ENCODE assay signal across 8 mouse cellular contexts in the genomic region with DNA sequence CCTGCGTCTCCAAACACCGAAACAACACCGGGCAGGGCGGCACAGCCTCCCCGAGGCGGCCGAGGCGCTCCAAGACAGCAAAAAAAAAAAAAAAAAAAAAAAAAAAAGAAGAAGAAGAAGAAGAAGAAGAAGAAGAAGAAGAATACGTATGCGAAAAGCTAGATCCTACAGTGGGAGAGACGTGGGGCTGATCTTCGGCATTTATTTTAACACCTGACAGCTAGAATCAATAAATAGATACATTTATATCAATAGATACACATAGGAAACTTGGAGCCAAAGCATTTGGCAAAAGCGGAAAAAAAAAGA. TPM values are rescaled to one million over a fixed set of nuclear protein-coding genes. Genes with fewer than 3 reads are reported as not detected.
DNase-seq lines count a peak whose midpoint lies in the region; ATAC-seq and TF ChIP-seq lines count a peak whose summit lies in the region.

No protein-coding gene starts in this region.

- no peaks in the 10 kb centered on the region for H3K36me3 ChIP-seq in kidney, postnatal 0 days (ENCODE audit: insufficient read depth, low read length)
- H3K36me3 ChIP-seq in embryonic facial prominence, embryonic 12.5 days = no peaks in the 10 kb centered on the region
- H3K36me3 ChIP-seq in hindbrain, embryonic 16.5 days (ENCODE audit: control insufficient read depth, insufficient read depth, low read length) = no peaks in the 10 kb centered on the region
- H3K36me3 ChIP-seq in midbrain, embryonic 15.5 days (replicated peaks) = no peaks in the 10 kb centered on the region

- no peaks in the 10 kb centered on the region for H3K9me3 ChIP-seq in kidney, postnatal 0 days (replicated peaks; ENCODE audit: low read length)
- no peaks in the 10 kb centered on the region for H3K9me3 ChIP-seq in embryonic facial prominence, embryonic 12.5 days
- no peaks in the 10 kb centered on the region for H3K9me3 ChIP-seq in hindbrain, embryonic 16.5 days (ENCODE audit: control insufficient read depth, low read length)
- no peaks in the 10 kb centered on the region for H3K9me3 ChIP-seq in midbrain, embryonic 15.5 days

- peak overlapping the region; percentile 68 for H3K4me3 ChIP-seq in kidney, postnatal 0 days (replicated peaks; ENCODE audit: low read depth, low read length)
- H3K4me3 ChIP-seq in embryonic facial prominence, embryonic 12.5 days = peak overlapping the region; percentile 72
- H3K4me3 ChIP-seq in hindbrain, embryonic 16.5 days (ENCODE audit: low read length) = peak overlapping the region; percentile 62
- H3K4me3 ChIP-seq in midbrain, embryonic 15.5 days = peak overlapping the region; percentile 53

- peak overlapping the region; percentile 92 for H3K4me2 ChIP-seq in kidney, postnatal 0 days (ENCODE audit: low read length)
- H3K4me2 ChIP-seq in embryonic facial prominence, embryonic 12.5 days (replicated peaks) = peak overlapping the region; percentile 90
- H3K4me2 ChIP-seq in hindbrain, embryonic 16.5 days (ENCODE audit: low read length) = peak overlapping the region; percentile 83
- peak overlapping the region; percentile 92 for H3K4me2 ChIP-seq in midbrain, embryonic 15.5 days

- no peaks in the 10 kb centered on the region for H3K27me3 ChIP-seq in kidney, postnatal 0 days (ENCODE audit: insufficient read depth, low read length)
- H3K27me3 ChIP-seq in embryonic facial prominence, embryonic 12.5 days = 0 out of 2 replicates have a peak, but pooled peaks cover 7% of the 10 kb centered on the region
- H3K27me3 ChIP-seq in hindbrain, embryonic 16.5 days (replicated peaks; ENCODE audit: control insufficient read depth, insufficient read depth, low read length) = peaks cover 4% of the 10 kb centered on the region; the same call in 1 of the 2 replicates
- H3K27me3 ChIP-seq in midbrain, embryonic 15.5 days (replicated peaks) = peaks cover 29% of the 10 kb centered on the region

- peaks cover 13% of the 10 kb centered on the region for H3K4me1 ChIP-seq in kidney, postnatal 0 days (replicated peaks; ENCODE audit: insufficient read depth, low read length)
- H3K4me1 ChIP-seq in embryonic facial prominence, embryonic 12.5 days = peaks cover 34% of the 10 kb centered on the region
- peaks cover 20% of the 10 kb centered on the region for H3K4me1 ChIP-seq in hindbrain, embryonic 16.5 days (ENCODE audit: control insufficient read depth, insufficient read depth, low read depth, low read length)
- H3K4me1 ChIP-seq in midbrain, embryonic 15.5 days = peaks cover 36% of the 10 kb centered on the region

- no peak for DNase-seq in kidney, postnatal 0 days (ENCODE audit: low spot score)
- no peak for DNase-seq in kidney, adult 8-10 months
- no peak for DNase-seq in retina, postnatal 1 day
- DNase-seq in thymus, postnatal 25 days = no peak
- no peak for DNase-seq in cerebellum, postnatal 25 days

- WGBS in kidney, postnatal 0 days = under 1% methylated on average over 13 of the region's 13 CpGs
- 0% methylated on average over 13 of the region's 13 CpGs for WGBS in embryonic facial prominence, embryonic 12.5 days
- WGBS in hindbrain, embryonic 16.5 days = 0% methylated on average over 13 of the region's 13 CpGs
- 1% methylated on average over 12 of the region's 13 CpGs for WGBS in midbrain, embryonic 15.5 days

- peak overlapping the region; percentile 99 for H3K27ac ChIP-seq in kidney, postnatal 0 days
- H3K27ac ChIP-seq in embryonic facial prominence, embryonic 12.5 days = peak overlapping the region; percentile 95
- H3K27ac ChIP-seq in hindbrain, embryonic 16.5 days (ENCODE audit: low read depth, low read length) = peak overlapping the region; percentile 99
- peak overlapping the region; percentile 96 for H3K27ac ChIP-seq in midbrain, embryonic 15.5 days

- ATAC-seq in kidney, postnatal 0 days (replicated peaks; ENCODE audit: low FRiP score, low read depth) = no peak
- no peak for ATAC-seq in embryonic facial prominence, embryonic 12.5 days (ENCODE audit: insufficient number of reproducible peaks, insufficient read depth, low FRiP score, low TSS enrichment)
- ATAC-seq in hindbrain, embryonic 16.5 days = no peak
- ATAC-seq in midbrain, embryonic 15.5 days (replicated peaks) = no peak

- H3K9ac ChIP-seq in kidney, postnatal 0 days (ENCODE audit: low read depth, low read length) = peak overlapping the region; percentile 85
- peak overlapping the region; percentile 74 for H3K9ac ChIP-seq in embryonic facial prominence, embryonic 12.5 days
- peak overlapping the region; percentile 90 for H3K9ac ChIP-seq in hindbrain, embryonic 16.5 days (ENCODE audit: low read depth, low read length)
- H3K9ac ChIP-seq in midbrain, embryonic 15.5 days = peak overlapping the region; percentile 74

- no peak for TF ChIP-seq CTCF in kidney, postnatal 0 days (IDR thresholded peaks at IDR 0.05; ENCODE audit: low read depth)

RNA-seq across cellular contexts. Expression of gene Gm37419, which starts 0.2 kb away (rescaled TPM):
- polyA plus RNA-seq in kidney, postnatal 0 days (2015; fragmentation: Nextera tagmentation; extraction: Ambion mirVana) = not detected in 2 replicates
- polyA plus RNA-seq in embryonic facial prominence, embryonic 12.5 days (2016; fragmentation: Nextera tagmentation; extraction: Ambion mirVana) = not detected in 2 replicates
- not detected in 2 replicates for polyA plus RNA-seq in hindbrain, embryonic 16.5 days (2015; fragmentation: Nextera tagmentation; extraction: Ambion mirVana)
- polyA plus RNA-seq in midbrain, embryonic 15.5 days (2015; fragmentation: Nextera tagmentation; extraction: Ambion mirVana) = not detected in 2 replicates

RNA-seq across cellular contexts. Expression of gene Bcl6, which starts 0.5 kb away (rescaled TPM):
- 0.74 and 0.80 TPM in 2 replicates for polyA plus RNA-seq in kidney, postnatal 0 days (2015; fragmentation: Nextera tagmentation; extraction: Ambion mirVana)
- polyA plus RNA-seq in embryonic facial prominence, embryonic 12.5 days (2016; fragmentation: Nextera tagmentation; extraction: Ambion mirVana) = 0.51 and 0.65 TPM in 2 replicates
- 0.76 and 0.79 TPM in 2 replicates for polyA plus RNA-seq in hindbrain, embryonic 16.5 days (2015; fragmentation: Nextera tagmentation; extraction: Ambion mirVana)
- polyA plus RNA-seq in midbrain, embryonic 15.5 days (2015; fragmentation: Nextera tagmentation; extraction: Ambion mirVana) = 0.47 and 0.57 TPM in 2 replicates

RNA-seq across cellular contexts. Expression of gene Rtp2, which starts 55.9 kb away (rescaled TPM):
- polyA plus RNA-seq in kidney, postnatal 0 days (2015; fragmentation: Nextera tagmentation; extraction: Ambion mirVana) = not detected in 2 replicates
- 0.22 and 0.52 TPM in 2 replicates for polyA plus RNA-seq in embryonic facial prominence, embryonic 12.5 days (2016; fragmentation: Nextera tagmentation; extraction: Ambion mirVana)
- polyA plus RNA-seq in hindbrain, embryonic 16.5 days (2015; fragmentation: Nextera tagmentation; extraction: Ambion mirVana) = 0.12 TPM in 1 of 2 replicates, not detected in the other
- 0.11 and 0.22 TPM in 2 replicates for polyA plus RNA-seq in midbrain, embryonic 15.5 days (2015; fragmentation: Nextera tagmentation; extraction: Ambion mirVana)
